Mouse (Mus musculus) adrenal gland (tissue): ENCODE data around the gene Mybpc2.

ENCODE experiments used
- intact Hi-C: fragments of 180-260 bp; cut with DNase I; formaldehyde crosslinking; loops from one replicate; pipeline ENCODE4 v1.15.1; 2025
- long read RNA-seq, 2 experiments: library from polyadenylated mRNA; unstranded; transcript quantifications; one replicate each; pipeline ENCODE4 v2.0.0; 2020; ENCODE audit warnings: borderline replicate concordance in 1 of 2; ENCODE audit not compliant: insufficient replicate concordance in 1 of 2

Gene Mybpc2
- long read RNA-seq, experiment 1: 0 reads
- long read RNA-seq, experiment 2: 0 reads

DNA sequence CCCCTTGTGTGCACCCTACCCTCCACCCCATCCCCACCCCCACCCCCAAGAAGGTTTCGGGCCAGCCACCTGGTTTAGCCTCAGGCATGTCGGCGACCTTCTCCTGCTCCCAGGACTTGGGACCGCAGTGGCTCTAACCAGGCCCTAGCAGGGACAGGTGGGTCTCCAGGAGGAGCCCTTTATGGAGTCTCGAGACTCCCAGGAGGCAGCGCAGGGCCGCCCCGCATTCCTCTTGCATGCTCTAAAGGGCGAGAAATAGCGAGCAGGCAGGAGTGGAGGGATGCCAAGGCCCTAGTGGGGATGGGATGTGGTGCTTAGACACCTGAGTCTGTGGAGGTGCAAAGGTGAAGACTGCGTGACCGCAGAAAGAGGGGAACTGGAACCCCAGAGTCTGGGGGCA, at the start of gene Mybpc2:
TSS of gene Mybpc2 (minus strand) at position 155 of the 400 bp plus-strand sequence.
- intact Hi-C loops: loop anchor here (5.0 to 10.0 kb wide), 2 partner anchors 38 to 130 kb away; no protein-coding TSS in a partner anchor

DNA sequence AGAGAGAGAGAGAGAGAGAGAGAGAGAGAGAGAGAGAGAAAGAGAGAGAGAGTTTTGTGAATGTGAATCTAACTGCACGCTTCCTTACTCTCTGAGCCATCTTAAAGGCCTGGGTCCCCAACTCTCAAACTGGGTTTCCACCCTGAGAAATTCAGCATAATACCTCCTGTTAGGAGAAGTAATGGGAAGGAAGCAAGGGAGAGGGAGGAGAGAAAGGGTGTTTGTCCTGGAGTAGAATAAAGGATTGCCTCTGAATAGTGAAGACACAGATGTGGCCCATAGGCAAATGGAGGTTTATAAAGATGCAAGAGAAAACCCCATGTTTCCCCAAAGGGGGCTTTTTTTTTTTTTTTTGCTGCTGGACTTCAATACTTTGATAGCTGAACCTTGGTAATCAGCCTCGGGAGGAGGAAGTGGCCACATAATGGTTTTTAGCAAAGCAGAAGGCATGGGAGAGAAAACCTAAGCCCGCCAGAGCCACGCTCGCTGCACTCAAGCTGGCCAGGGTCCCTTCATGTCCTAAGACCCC, 48.6 kb upstream of the Mybpc2 start:
- intact Hi-C loops: no loop called here

DNA sequence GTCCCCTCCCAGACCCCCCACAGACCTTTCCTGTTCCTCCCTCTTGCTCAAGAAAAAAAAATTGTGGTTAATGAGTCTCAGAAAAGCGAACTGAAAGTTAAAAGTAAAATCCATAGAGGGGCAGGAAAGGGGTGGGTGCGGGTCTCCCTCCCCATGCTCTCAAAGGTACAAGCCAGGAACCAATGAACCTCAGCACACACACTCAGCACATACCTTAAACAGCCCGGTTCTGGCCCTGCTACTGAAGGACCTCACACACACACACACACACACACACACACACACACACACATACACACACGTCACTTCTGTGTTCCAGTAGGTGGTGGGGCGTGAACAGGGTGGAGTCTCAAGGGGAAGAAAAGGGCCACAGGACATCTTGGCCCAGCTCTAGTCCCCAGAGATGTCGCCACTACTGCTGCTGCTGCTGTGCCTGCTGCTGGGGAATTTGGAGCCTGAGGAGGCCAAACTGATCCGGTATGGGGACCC, 47.8 kb upstream of the Mybpc2 start, which contains the start of gene Napsa:
TSS of gene Napsa (plus strand) at position 168 of the 489 bp plus-strand sequence.
- intact Hi-C loops: no loop called here

DNA sequence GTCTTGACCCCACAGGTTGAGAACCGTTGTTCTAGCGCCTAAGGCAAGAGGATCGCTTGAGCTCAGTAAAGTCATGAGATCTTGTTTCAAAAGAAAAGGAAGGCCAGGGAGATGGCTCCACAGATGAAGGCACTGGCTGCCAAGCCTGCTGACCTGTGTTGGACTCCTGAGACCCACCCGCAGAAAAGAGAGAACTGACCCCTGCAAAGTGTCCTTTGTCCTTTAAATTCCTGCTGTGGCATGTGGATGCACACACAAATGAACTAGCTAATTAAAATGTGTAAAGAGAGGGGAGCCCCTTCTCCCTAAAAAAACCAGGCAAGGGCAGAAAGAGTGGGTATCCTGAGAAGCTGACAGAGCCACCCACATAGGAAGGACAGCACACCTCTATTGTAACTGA, 47.4 kb upstream of the Mybpc2 start:
- intact Hi-C loops: no loop called here

DNA sequence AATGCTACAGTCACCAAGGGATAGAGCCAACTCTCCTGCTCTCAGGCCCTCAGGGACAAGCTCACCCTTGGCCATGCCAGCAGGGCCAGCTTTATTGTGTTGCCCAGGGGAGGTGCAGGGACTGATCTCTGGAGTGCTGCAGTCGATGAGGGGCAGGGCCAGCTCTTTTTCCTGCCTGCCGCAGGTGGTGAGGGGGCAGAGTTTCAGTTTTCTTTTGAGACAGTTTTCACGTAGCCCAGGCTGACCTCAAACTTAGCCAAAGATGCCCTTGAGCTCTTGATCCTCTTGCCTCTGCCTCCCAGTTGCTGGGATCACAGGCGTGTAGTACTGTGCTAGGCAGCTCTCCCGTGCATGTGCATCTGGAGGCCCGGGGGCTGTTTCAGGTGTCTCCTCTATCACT, 46.5 kb upstream of the Mybpc2 start:
- intact Hi-C loops: no loop called here

DNA sequence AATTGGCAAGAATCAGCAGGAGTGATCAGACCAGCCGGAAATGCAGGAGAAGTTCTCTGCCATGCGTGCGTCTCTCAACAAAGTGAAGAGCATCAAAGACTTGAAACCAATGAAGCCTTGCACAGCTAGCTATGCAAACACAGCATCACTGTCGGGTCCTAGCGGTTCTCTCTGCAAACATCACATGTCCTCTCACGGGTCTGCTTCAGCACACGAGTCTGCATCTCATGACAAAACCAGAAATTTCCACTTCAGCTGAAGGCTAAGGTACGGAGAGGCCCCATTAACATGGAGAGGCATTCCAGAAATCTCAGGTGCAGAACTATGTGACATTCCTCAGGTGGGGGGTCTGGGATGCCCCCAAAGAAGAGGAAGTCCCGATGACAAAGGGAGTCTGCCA, 44.3 kb upstream of the Mybpc2 start:
- intact Hi-C loops: no loop called here

DNA sequence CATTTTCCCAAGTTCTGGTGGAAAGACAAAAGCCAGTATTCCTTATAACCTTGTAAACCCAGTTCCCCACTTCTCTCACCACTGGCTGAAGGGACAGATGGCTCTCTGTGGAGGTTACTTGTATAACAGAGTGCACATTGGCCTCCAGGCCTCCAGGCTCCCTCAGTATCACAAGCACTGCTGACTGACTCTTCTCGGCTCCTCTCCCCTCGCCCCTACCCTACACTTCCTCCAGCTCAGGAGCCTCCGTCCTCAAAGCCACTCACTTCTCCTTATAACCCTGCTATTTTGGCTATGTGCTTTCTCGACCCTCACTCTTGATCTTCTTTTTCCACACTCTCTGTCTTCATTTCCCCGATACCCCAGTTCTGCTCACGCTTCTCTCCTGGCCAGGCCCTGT, 41.0 kb upstream of the Mybpc2 start:
- intact Hi-C loops: no loop called here

DNA sequence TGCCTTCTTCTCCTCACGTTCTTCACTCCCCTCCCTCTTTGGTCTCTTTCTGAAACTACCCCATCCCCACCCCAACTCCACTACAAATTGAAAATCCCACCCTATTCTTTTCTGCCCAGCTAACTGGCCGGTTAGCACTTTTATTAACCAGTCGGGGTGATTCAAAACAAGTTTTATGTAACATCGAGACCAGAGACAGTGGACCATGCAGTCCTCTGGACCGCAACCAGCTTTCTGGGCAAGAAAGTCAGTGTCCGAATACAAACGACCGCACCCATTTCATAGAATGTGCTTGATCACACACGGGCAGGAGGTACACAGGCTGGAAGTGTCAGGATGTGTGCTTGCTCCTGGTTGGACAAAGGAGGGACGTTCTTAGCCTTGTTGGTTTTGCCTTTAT, 40.0 kb upstream of the Mybpc2 start:
- intact Hi-C loops: loop anchor here (5.0 kb wide), 1 partner anchor 42 kb away; the partner anchor contains the start of gene Mybpc2

DNA sequence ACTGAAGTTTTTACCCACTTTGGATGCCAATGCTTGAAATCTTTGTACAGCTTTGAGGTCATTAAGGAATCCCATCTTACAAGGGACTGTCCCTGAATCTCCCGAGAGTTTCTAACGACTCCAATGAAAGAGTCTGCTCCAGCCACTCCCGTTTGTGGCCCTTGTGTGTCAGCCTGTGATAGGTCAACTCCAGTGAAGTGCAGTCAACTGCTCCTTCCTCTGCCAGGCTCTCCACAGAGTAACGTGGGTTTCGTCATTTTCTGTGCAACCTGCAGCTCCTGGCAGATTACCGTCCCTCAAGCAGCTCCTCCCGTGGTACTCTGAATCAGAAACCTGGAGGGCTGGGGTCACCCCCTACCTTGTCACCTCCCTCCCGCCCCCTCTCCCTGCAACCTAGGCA, 38.8 kb upstream of the Mybpc2 start:
- intact Hi-C loops: loop anchor here (5.0 kb wide), 1 partner anchor 41 kb away; the partner anchor contains the start of gene Mybpc2

DNA sequence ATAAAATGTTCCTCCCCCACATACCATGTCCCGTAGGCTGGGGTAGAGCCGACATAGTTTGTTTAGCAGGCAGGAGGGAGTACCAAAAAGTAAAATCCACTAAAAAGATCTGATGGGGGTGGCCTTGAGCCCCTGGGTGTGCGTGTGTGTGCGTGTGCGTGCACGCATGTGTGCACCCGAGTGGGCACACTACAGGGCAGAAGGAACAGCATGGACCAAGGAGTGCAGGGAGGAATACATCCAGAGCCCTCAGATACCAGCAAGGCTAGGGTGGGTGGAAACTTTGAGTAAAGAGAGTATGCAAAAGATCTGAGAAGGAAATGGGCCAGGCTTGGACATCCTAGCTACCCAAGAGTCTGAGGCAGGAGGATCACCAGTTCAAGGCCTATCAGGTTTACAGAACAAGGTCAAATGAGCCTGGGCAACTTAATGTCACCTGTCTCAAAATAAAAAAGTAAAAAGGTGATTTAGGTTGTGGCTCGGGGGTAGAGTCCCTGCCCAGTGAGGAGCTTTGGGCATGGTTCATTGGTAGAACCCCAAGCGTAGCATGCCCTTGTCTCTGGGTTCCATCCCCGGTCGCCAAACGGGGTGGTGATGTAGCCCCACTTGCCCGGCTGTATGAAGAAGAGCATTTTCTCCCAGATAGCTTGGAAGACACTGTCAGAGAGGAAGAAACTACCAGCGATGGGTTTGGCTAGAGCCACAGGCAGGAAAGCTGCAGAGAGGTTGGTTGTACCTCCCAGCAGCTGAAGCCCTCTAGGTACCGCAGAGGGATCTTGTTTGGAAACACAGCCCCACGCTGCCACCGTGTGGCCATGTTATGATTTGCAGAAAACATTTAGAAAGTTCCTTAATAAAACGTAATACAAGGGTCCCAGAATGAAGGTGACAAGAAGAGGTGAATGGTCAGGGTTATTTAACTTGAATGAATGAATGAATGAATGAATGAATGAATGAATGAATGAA, 36.3 kb upstream of the Mybpc2 start:
- intact Hi-C loops: loop anchor here (2.0 to 5.0 kb wide), 2 partner anchors 38 to 58 kb away; partner anchors contain the start of gene Mybpc2

DNA sequence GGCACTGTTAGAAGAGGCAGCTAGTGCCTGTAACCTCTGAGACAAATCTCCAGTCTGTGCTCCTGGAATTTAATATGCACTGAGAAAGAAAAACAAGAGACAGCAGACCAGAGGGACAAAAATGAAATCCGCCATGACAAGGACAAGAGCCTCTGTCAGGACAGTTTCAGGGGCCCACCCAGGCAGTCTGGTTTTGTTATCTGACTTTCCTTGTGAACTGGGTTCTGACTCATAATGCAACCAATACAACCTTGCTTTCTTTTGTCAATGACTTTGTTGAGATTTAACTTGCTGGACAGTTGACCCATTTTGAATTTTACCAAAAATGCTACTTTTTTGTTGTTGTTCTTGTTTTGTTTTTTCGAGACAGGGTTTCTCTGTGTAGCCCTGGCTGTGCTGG, 33.2 kb upstream of the Mybpc2 start:
- intact Hi-C loops: no loop called here

DNA sequence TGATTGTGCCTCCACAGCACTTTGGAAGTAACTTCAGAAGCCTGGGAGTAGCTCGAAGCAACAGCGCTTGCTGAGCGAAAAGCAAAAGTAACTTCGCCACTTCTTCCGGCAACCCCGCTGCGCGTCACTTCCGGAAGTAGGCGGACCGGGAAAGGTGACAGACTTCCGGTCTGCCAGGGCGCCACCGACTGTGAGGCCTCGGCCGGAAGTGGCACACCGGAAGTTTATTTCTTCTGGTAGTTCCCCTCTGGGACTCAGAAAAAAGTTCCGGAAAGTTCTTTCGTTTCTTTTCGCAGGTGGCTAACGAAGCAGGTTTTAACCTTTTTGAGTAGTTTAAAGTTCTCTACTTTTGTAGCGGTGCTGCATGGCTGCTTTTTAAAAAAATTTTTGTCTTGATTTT, 29.4 kb upstream of the Mybpc2 start, which contains the start of gene Nr1h2:
TSS of gene Nr1h2 (minus strand) at position 126 of the 400 bp plus-strand sequence.
- intact Hi-C loops: no loop called here

DNA sequence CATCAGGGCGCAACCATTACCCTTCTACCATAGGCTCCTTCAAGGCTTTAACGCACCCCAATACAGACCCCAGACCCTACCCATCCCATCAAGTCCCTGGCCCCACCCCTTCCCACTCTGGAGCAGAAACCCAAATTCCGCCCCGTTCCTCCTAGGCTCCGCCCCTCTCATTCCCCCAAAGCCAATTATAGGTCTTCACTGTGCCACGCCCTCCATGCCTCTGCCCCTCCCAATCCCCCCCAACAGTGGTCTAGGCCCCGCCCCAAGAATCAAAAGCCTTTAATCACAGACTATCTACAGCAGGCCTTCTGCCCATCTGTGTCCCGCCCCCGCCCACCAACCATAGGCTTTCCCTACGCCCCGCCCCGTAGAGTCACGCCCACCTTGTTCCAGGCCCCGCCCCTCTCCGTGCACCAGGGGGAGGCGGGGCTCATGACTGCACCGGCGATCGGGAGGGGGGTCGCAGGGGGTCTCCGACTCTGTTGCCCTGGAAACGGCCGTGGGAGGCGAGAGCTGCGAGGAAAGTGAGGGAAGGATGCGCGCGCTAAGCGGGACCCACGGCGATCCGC, 28.8 kb upstream of the Mybpc2 start:
- intact Hi-C loops: no loop called here

DNA sequence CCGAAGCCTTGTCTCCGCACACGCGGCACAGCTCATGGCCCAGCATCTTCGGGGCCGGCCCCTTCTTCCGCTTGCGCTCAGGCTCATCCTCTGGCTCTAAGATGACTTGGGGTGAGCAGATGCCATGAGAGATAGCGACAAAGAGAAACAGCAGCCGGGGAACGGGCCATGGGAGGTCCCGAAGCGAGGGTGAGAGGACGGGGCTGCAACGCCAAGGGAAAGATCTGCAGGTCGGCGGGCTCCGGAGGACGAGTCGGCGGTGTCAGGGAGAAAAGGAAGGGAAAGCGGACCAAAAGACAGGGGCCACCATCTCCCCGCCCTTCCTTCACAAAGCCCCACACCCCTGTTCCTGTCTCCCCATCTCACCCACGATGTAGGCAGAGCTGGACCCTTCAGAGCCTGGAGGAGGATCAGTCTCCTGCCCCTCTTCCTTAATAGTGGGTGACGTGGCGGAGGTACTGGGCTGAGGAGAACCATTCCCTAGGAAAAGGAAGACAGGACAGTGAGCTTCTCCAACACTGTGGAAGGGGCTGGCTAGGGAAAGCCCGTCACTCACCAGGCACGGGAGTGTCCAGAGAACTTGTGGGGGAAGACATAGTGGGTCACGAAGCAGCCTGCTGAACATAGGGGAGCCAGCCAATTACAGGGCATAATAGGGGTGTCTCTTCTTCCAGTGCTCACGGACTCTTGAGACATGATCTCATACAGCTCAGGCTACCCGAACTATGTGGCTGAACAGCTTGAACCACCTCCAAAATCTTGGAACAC, 27.9 kb upstream of the Mybpc2 start:
- intact Hi-C loops: no loop called here

DNA sequence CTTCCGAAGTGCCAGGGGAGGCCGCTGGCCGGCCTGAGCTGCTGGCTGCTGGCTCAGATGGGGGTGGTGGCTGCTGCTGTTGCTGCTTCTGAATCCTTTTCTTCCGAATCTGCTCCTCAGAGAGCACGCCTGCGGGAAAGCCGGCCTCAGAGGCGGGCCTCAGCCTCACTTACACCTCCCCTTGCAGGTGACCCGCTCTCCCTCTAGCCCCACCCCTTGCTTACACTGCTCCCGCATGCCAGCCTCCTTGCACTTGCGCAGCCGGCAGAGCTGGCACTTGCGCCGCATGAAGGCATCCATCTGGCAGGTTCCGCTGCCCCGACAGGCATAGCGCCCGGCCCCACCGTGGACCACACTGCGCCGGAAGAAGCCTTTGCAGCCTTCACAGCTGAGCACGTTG, 27.3 kb upstream of the Mybpc2 start:
- intact Hi-C loops: no loop called here

DNA sequence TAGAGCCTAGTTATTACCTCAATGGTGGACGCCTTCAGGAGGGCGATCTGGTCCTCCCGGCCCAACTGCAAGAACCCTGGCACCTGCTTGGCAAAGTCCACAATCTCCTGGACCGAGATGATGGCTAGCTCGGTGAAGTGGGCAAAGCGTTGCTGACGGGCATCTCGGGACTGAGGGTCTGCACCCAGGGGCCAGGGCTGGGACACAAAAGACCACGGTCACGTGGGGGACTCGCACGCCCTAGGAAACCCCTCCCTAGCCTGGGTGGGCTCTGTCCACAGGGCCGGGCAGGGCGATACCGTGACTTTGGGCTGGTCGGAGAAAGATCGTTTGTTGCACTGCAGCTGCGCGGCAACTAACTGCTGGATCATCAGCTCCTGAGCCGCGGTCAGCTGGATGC, 26.8 kb upstream of the Mybpc2 start:
- intact Hi-C loops: no loop called here

DNA sequence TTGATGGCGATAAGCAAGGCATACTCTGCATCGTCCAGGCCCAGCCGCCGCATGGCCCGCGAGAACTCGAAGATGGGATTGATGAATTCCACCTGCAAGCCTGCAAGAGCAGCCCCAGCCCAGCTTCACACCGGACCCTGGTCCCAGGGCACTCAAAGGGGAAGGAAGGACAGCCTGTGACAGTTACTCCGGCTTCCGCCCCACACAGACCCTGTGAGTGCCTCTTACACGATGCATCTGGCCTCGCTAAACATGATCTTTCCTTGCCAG, 25.9 kb upstream of the Mybpc2 start:
- intact Hi-C loops: no loop called here

DNA sequence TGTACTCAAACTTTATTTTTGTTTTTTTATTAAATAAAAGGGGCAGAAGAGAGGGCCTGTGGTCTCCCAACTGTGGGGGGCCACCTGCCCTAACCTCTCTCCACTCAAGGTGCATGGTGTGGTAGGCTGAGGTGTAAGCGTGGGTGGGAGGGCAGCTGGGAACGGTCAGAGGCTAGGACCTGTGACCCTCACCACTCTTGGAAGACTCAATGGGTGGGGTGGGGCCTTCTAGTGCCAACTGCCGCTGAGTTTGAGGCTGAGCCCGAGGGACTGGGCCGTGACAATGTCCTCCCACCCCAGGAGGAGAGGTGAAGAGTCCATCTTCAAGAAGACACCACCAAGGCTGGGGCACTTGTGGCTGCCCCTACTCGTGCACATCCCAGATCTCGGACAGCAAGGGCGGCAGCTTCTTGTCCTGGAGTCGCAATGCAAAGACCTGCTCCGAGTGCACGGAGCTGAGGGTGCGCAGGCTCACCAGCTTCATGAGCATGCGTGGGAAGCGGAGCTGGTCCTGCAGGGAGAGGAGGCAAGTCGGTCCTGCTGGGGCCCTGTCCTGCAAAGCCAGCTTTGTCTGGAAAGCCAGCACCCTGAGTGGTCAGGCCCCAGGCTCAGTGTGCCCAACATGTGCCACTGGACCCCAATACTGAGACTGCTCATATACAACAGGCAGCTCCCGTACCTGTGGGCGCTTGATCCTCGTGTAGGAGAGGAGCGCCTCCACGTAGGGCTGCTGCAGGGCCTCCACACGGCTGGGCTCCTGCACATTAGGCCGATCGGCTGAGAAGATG, 25.4 kb upstream of the Mybpc2 start:
- intact Hi-C loops: no loop called here

DNA sequence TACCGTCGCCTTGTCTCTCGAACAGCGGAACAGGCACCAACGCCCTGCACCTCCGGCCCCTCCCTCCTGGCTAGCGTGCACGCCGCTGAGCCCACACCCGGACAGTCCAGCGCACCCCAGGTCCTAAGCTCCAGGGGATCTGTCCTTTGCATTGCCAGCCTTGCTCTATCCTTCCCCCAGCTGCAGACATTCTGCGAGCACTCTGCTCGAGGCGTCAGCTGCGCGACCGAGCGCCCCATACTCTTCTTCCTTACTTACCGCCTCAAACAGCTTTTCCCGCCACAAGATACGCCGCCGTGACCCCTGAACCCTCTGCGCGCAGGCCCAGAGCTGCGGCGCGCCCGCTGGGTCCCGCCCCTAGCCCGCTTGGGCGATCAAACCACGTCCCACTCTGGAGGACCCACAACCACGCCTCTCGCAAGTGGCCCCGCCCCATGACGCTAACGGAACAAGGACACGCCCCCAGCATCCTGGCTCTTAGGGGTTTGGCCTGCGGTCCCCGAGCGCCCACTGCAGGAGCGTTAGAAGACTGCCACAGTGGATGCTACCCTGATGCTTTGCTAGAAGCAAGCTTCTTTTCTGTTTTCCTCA, 24.1 kb upstream of the Mybpc2 start, which contains the start of gene Pold1:
TSS of gene Pold1 (minus strand) at position 353 of the 591 bp plus-strand sequence.
- intact Hi-C loops: no loop called here

DNA sequence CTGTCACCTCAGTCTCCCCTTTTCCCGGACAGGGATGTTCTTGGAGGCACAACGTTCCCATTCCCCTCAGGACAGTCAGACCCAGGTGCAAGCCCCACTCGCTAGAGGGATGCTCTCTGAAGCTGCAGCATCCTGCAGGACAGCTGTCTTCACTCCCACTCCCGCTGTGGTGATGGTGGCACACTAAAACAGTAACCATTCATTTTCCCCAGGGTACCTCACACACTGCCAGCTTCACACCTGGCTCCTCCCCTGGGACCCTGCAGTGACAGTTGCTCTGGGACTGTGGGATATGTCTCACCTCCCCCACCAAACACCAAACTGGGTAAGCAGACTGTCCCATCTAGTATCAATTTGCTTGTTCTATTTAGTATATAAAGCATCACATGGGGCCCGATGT, 23.3 kb upstream of the Mybpc2 start:
- intact Hi-C loops: no loop called here
